ENCODE assay signal across 7 mouse cellular contexts in the genomic region with DNA sequence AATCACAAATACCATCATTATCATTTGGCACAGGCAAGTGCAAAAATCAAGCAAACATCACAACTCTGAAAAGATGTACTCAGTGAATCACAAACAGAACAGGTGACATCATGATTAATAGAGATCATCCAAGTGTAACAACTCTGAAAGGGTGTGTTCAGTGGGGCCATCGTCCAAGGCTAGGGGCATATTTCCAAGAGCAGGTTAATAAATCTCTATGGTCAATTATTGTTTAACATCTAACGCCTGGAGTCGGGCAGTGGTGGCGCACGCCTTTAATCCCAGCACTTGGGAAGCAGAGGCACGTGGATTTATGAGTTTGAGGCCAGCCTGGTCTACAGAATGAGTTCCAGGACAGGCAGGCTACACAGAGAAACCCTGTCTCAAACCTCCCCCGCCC. TPM values are rescaled to one million over a fixed set of nuclear protein-coding genes. Genes with fewer than 3 reads are reported as not detected.
DNase-seq lines count a peak whose midpoint lies in the region; ATAC-seq and TF ChIP-seq lines count a peak whose summit lies in the region.
"Not testable (repeated sequence)": the region's sequence is repeated elsewhere in the genome, so short reads cannot be mapped to it uniquely, and the experiment has no call there.

No protein-coding gene starts in this region.

- DNase-seq in intestine, embryonic 14.5 days (ENCODE audit: low spot score), result not testable (repeated sequence)
- DNase-seq in kidney, adult 2 months, result peak; percentile 90
- DNase-seq in kidney, postnatal 10 days, result peak; percentile 34
- DNase-seq in kidney, postnatal 36 days, result peak; percentile 59 to 79
- DNase-seq in liver, postnatal 0 days, result peak; percentile 42

- 69% methylated on average over 7 of the region's 7 CpGs for WGBS in intestine, embryonic 14.5 days
- WGBS in intestine, postnatal 0 days, result 35% methylated on average over 7 of the region's 7 CpGs
- 34% methylated on average over 7 of the region's 7 CpGs for WGBS in kidney, adult 2 months
- 30% methylated on average over 7 of the region's 7 CpGs for WGBS in kidney, embryonic 15.5 days
- WGBS in liver, postnatal 0 days (ENCODE audit: insufficient replicate concordance), result 56% methylated on average over 7 of the region's 7 CpGs

- TF ChIP-seq CTCF in intestine, postnatal 0 days (IDR thresholded peaks at IDR 0.05; ENCODE audit: low read depth); kidney, adult 2 months (conservative IDR thresholded peaks at IDR 0.05; ENCODE audit: insufficient read depth, insufficient read length, low read depth, low read length); liver, postnatal 0 days (IDR thresholded peaks at IDR 0.05; ENCODE audit: low read depth): not testable (repeated sequence)

- H3K4me3 ChIP-seq in intestine, embryonic 14.5 days (ENCODE audit: low read depth, low read length); intestine, postnatal 0 days (ENCODE audit: low read depth, low read length); kidney, adult 2 months (ENCODE audit: insufficient read depth, low read depth, low read length); kidney, embryonic 15.5 days (replicated peaks); liver, postnatal 0 days (ENCODE audit: low read depth, low read length): not testable (repeated sequence)

- H3K27me3 ChIP-seq in intestine, embryonic 14.5 days (replicated peaks; ENCODE audit: control insufficient read depth, insufficient read depth, low read length); intestine, postnatal 0 days (replicated peaks; ENCODE audit: control insufficient read depth, insufficient read depth, low read length); kidney, adult 2 months (replicated peaks; ENCODE audit: control insufficient read depth, insufficient read depth, low read length); kidney, embryonic 15.5 days; liver, postnatal 0 days (ENCODE audit: insufficient read depth, low read length): not testable (repeated sequence)

- not testable (repeated sequence) for H3K4me2 ChIP-seq in intestine, embryonic 14.5 days (ENCODE audit: low read length); intestine, postnatal 0 days (replicated peaks; ENCODE audit: low read depth); kidney, embryonic 15.5 days; liver, postnatal 0 days (ENCODE audit: low read depth, low read length)

- ATAC-seq in intestine, embryonic 14.5 days (replicated peaks; ENCODE audit: low FRiP score, low TSS enrichment, low read depth), result peak; percentile 61; the same call in 1 of the 2 replicates
- peak; percentile 72 for ATAC-seq in intestine, postnatal 0 days
- ATAC-seq in kidney, embryonic 15.5 days (replicated peaks; ENCODE audit: low FRiP score), result 0 out of 2 replicates have a peak, but pooled peaks have one; percentile 66
- ATAC-seq in liver, postnatal 0 days, result peak; percentile 87

- not testable (repeated sequence) for H3K27ac ChIP-seq in intestine, embryonic 14.5 days (ENCODE audit: low read depth); intestine, postnatal 0 days (ENCODE audit: low read depth, low read length); kidney, adult 2 months (ENCODE audit: insufficient read depth, low read depth, low read length)
- peak overlapping the region; percentile 45; the same call in 1 of the 2 replicates for H3K27ac ChIP-seq in kidney, embryonic 15.5 days
- peak overlapping the region; percentile 78; the same call in 1 of the 2 replicates for H3K27ac ChIP-seq in liver, postnatal 0 days (ENCODE audit: low read depth)

- peaks cover 28% of the 10 kb centered on the region for H3K36me3 ChIP-seq in intestine, embryonic 14.5 days (ENCODE audit: control insufficient read depth, insufficient read depth, low read length)
- not testable (repeated sequence) for H3K36me3 ChIP-seq in intestine, postnatal 0 days (ENCODE audit: control insufficient read depth, insufficient read depth); kidney, adult 2 months (ENCODE audit: control insufficient read depth, insufficient read depth, low read length); liver, postnatal 0 days (replicated peaks; ENCODE audit: insufficient read depth, low read length)
- peaks cover 37% of the 10 kb centered on the region for H3K36me3 ChIP-seq in kidney, embryonic 15.5 days

- not testable (repeated sequence) for H3K9me3 ChIP-seq in intestine, embryonic 14.5 days (ENCODE audit: control insufficient read depth, low read length); intestine, postnatal 0 days (ENCODE audit: control insufficient read depth); kidney, embryonic 15.5 days (replicated peaks); liver, postnatal 0 days (ENCODE audit: low read length)

- peak; percentile 63 for TF ChIP-seq EP300 in liver, postnatal 0 days (IDR thresholded peaks at IDR 0.05; ENCODE audit: low read depth)

- H3K9ac ChIP-seq in intestine, embryonic 14.5 days (ENCODE audit: low read length); intestine, postnatal 0 days (ENCODE audit: low read depth, low read length); kidney, embryonic 15.5 days; liver, postnatal 0 days (replicated peaks): not testable (repeated sequence)

- not testable (repeated sequence) for H3K4me1 ChIP-seq in intestine, embryonic 14.5 days (replicated peaks; ENCODE audit: control insufficient read depth, insufficient read depth, low read length); intestine, postnatal 0 days (replicated peaks; ENCODE audit: control insufficient read depth, insufficient read depth, low read length); kidney, adult 2 months (ENCODE audit: control insufficient read depth, insufficient read depth, low read length); kidney, embryonic 15.5 days; liver, postnatal 0 days (ENCODE audit: insufficient read depth)

- TF ChIP-seq POLR2A in kidney, adult 2 months (IDR thresholded peaks at IDR 0.05; ENCODE audit: low read depth, low read length), result not testable (repeated sequence)

RNA-seq across cellular contexts. Expression of a gene that starts 11.3 kb away (rescaled TPM):
- polyA plus RNA-seq in intestine, embryonic 14.5 days (2014; fragmentation: Nextera tagmentation; extraction: Ambion mirVana), result 21.6 and 22.6 TPM in 2 replicates
- 17.5 and 18.8 TPM in 2 replicates for polyA plus RNA-seq in intestine, postnatal 0 days (2015; fragmentation: Nextera tagmentation; extraction: Ambion mirVana)
- polyA plus RNA-seq in kidney, adult 2 months (2012; rRNA removed), result 10.3 and 11.9 TPM in 2 replicates
- polyA plus RNA-seq in kidney, embryonic 15.5 days (2015; fragmentation: Nextera tagmentation; extraction: Ambion mirVana), result 19.8 and 22.0 TPM in 2 replicates
- polyA plus RNA-seq in liver, postnatal 0 days (2015; fragmentation: Nextera tagmentation; extraction: Ambion mirVana), result 3.6 and 4.1 TPM in 2 replicates

RNA-seq across cellular contexts. Expression of a gene that starts 22.3 kb away (rescaled TPM):
- 94.3 and 97.4 TPM in 2 replicates for polyA plus RNA-seq in intestine, embryonic 14.5 days (2014; fragmentation: Nextera tagmentation; extraction: Ambion mirVana)
- 75.6 and 81.8 TPM in 2 replicates for polyA plus RNA-seq in intestine, postnatal 0 days (2015; fragmentation: Nextera tagmentation; extraction: Ambion mirVana)
- polyA plus RNA-seq in kidney, adult 2 months (2012; rRNA removed), result 232 and 303 TPM in 2 replicates
- 104 and 106 TPM in 2 replicates for polyA plus RNA-seq in kidney, embryonic 15.5 days (2015; fragmentation: Nextera tagmentation; extraction: Ambion mirVana)
- 53.5 and 57.7 TPM in 2 replicates for polyA plus RNA-seq in liver, postnatal 0 days (2015; fragmentation: Nextera tagmentation; extraction: Ambion mirVana)
